Mouse (Mus musculus) neural tube, embryonic 13.5 days (tissue): Measurements from ENCODE around the gene Borcs8. TPM values are rescaled to one million over a fixed set of nuclear protein-coding genes. Genes with fewer than 3 reads are reported as not detected.

ENCODE experiments used
- ATAC-seq: fragments of 200-750 bp; cut with Nextera tagmentation; 2 replicates; pipeline ENCODE4 v1.8.0; 2017; ENCODE audit warnings: low read depth, mild to moderate bottlenecking, moderate TSS enrichment, moderate library complexity
- H3K27ac ChIP-seq: fragments of 300-500 bp; sonication (generic); replicated peaks from 2 replicates; pipeline ENCODE4 v1.5.1; 2015; ENCODE audit warnings: moderate library complexity, mild to moderate bottlenecking, inconsistent platforms
- H3K27me3 ChIP-seq: fragments of 300-500 bp; sonication (generic); 2 replicates; pipeline ENCODE4 v1.6.1; 2015; ENCODE audit warnings: mild to moderate bottlenecking, inconsistent platforms
- H3K36me3 ChIP-seq: fragments of 300-500 bp; sonication (generic); 2 replicates; pipeline ENCODE4 v1.6.1; 2015; ENCODE audit warnings: mild to moderate bottlenecking, inconsistent platforms
- H3K4me1 ChIP-seq: fragments of 300-500 bp; sonication (generic); replicated peaks from 2 replicates; pipeline ENCODE4 v1.6.1; 2015; ENCODE audit warnings: inconsistent platforms
- H3K4me2 ChIP-seq: fragments of 300-500 bp; sonication (generic); 2 replicates; pipeline ENCODE4 v1.6.1; 2015; ENCODE audit warnings: inconsistent platforms, mild to moderate bottlenecking, moderate library complexity
- H3K4me3 ChIP-seq: fragments of 300-500 bp; sonication (generic); 2 replicates; pipeline ENCODE4 v1.5.1; 2015; ENCODE audit warnings: mild to moderate bottlenecking, inconsistent platforms
- H3K9ac ChIP-seq: fragments of 300-500 bp; sonication (generic); 2 replicates; pipeline ENCODE4 v1.6.1; 2015; ENCODE audit warnings: moderate library complexity, mild to moderate bottlenecking, inconsistent platforms
- H3K9me3 ChIP-seq: fragments of 300-500 bp; sonication (generic); 2 replicates; pipeline ENCODE4 v1.6.1; 2016; ENCODE audit warnings: inconsistent platforms
- WGBS: fragments of 180-500 bp; shearing (Covaris S2); methylation state at CpG from one replicate; pipeline ENCODE4 v1.1.7; 2015; 5-methylcytosine and 5-hydroxymethylcytosine counted together
- microRNA-seq: library from miRNA; unstranded; fragments of <30 nt; microRNA quantifications from one replicate; pipeline ENCODE4, GENCODE M21; 2016
- polyA plus RNA-seq: library from polyadenylated mRNA; unstranded; fragments of >200 nt; fragmentation: Nextera tagmentation; extraction: Ambion mirVana; gene quantifications from 2 replicates; pipeline ENCODE4 v1.2.1, GENCODE M21; 2015

The Borcs8 gene
- polyA plus RNA-seq, 1 experiment from 2014 or later: 56.0 TPM

DNA sequence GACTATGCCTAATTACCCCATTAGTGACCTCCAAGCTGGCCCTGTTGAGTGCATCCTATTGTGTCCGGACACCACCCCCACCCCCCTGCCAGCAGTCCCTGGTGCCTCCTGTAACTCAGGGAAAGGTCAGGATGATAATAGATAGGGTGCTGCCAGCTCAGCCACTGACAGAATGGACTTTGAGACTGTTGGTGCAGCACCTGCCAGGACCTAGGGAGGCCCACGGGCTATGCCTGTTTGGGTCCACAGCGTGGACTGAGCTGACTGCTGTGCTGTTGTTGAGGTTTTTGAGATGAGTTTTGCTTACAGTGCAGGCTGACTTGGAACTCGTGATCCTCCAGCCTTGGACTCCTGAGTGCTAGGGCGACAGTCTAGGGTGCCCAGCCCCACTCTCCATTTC lies 53.9 kb downstream of the Borcs8 start:
- Histone ChIP-seq H3K4me2 (no peak overlapping the region), H3K27ac (no peak overlapping the region), H3K9me3 (no peaks in the 10 kb centered on the region)

GRCm38 (mm10) chr8:70194191-70194590 lies 54.9 kb downstream of the Borcs8 start:
- H3K9me3 ChIP-seq: no peaks in the 10 kb centered on the region
- WGBS: 76% methylated on average over 3 of the region's 3 CpGs
- no peaks in the 10 kb centered on the region for H3K27me3 ChIP-seq
- ATAC-seq: no peak
- peaks cover 2% of the 10 kb centered on the region; the same call in 1 of the 2 replicates for H3K36me3 ChIP-seq
- no peak overlapping the region for H3K4me3 ChIP-seq
- H3K9ac ChIP-seq: no peak overlapping the region
- H3K4me2 ChIP-seq: no peak overlapping the region
- peaks cover 9% of the 10 kb centered on the region for H3K4me1 ChIP-seq
- no peak overlapping the region for H3K27ac ChIP-seq

More for the DNA sequence above, 53.9 kb downstream of the Borcs8 start:
- Histone ChIP-seq H3K4me3 (no peak overlapping the region), H3K9ac (no peak overlapping the region), H3K27me3 (no peaks in the 10 kb centered on the region), H3K4me1 (peaks cover 9% of the 10 kb centered on the region), H3K36me3 (peaks cover 5% of the 10 kb centered on the region; the same call in 1 of the 2 replicates)
- 50% methylated on average over 5 of the region's 5 CpGs for WGBS
- no peak for ATAC-seq

DNA sequence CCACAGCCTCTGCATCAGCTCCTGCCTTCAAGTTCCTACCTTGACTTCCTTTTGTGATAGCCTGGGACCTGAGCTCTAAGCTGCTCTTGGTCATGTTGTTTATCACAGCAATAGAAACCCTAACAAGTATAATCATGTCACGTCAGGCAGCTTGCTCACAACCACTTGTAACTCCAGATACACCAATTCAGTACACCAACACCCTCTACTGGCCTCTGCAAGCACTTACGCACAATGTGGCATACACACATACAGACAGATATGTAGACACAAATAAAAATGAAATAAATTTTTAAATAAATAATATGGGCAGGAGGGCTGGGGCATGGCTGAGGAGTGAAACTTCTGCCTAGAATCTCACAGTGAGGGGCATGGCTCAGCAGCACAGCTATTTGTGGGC lies 56.5 kb downstream of the Borcs8 start:
- WGBS: 86% methylated on average over 2 of the region's 2 CpGs
- no peak overlapping the region for H3K9ac ChIP-seq
- H3K27ac ChIP-seq: no peak overlapping the region
- H3K4me1 ChIP-seq: peaks cover 12% of the 10 kb centered on the region
- H3K4me2 ChIP-seq: no peak overlapping the region
- H3K4me3 ChIP-seq: no peak overlapping the region
- no peak for ATAC-seq
- no peaks in the 10 kb centered on the region for H3K9me3 ChIP-seq
- H3K27me3 ChIP-seq: no peaks in the 10 kb centered on the region
- H3K36me3 ChIP-seq: 0 out of 2 replicates have a peak, but pooled peaks cover 2% of the 10 kb centered on the region

Small RNA genes within 50 kb of the gene (microRNA-seq; reads per million reads assigned to microRNA genes)
- 1.3 reads per million for gene Mir7066

Other genes starting within 250 kb of the Borcs8 start
- 3.4 TPM in 2 replicates for gene Tssk6, start 237.3 kb upstream of the Borcs8 start, polyA plus RNA-seq
- gene Ndufa13, start 236.9 kb upstream of the Borcs8 start, polyA plus RNA-seq: 169 and 186 TPM in 2 replicates
- 10.0 and 12.1 TPM in 2 replicates for gene Yjefn3, start 236.8 kb upstream of the Borcs8 start, polyA plus RNA-seq
- gene Gatad2a, start 143.1 kb upstream of the Borcs8 start, polyA plus RNA-seq: 30.6 and 31.8 TPM in 2 replicates
- gene Mau2, start 96.8 kb upstream of the Borcs8 start, polyA plus RNA-seq: 68.1 and 68.7 TPM in 2 replicates
- gene Sugp1, start 96.7 kb upstream of the Borcs8 start, polyA plus RNA-seq: 57.7 and 59.2 TPM in 2 replicates
- 1.3 and 1.7 TPM in 2 replicates for gene Tm6sf2, start 66.6 kb upstream of the Borcs8 start, polyA plus RNA-seq
- 0.35 and 0.51 TPM in 2 replicates for gene Hapln4, start 56.0 kb upstream of the Borcs8 start, polyA plus RNA-seq
- 131 and 136 TPM in 2 replicates for gene Ncan, start 18.6 kb upstream of the Borcs8 start, polyA plus RNA-seq
- gene Nr2c2ap, start 8.2 kb upstream of the Borcs8 start, polyA plus RNA-seq: 34.8 and 40.6 TPM in 2 replicates
- 11.9 and 12.6 TPM in 2 replicates for gene Rfxank, start 345 bp upstream of the Borcs8 start, polyA plus RNA-seq
- 0.52 and 0.53 TPM in 2 replicates for gene Mef2b, start 212 bp downstream of the Borcs8 start, polyA plus RNA-seq
- gene Tmem161a, start 32.9 kb downstream of the Borcs8 start, polyA plus RNA-seq: 46.6 and 47.4 TPM in 2 replicates
- 5.5 and 6.4 TPM in 2 replicates for gene Slc25a42, start 72.8 kb downstream of the Borcs8 start, polyA plus RNA-seq
- 64.8 and 72.5 TPM in 2 replicates for gene Sugp2, start 94.7 kb downstream of the Borcs8 start, polyA plus RNA-seq
- 81.9 and 85.7 TPM in 2 replicates for gene Armc6, start 95.0 kb downstream of the Borcs8 start, polyA plus RNA-seq
- gene Homer3, start 143.3 kb downstream of the Borcs8 start, polyA plus RNA-seq: 49.6 and 52.1 TPM in 2 replicates
- gene Ddx49, start 163.0 kb downstream of the Borcs8 start, polyA plus RNA-seq: 41.9 and 51.9 TPM in 2 replicates
- 271 and 278 TPM in 2 replicates for gene Cope, start 163.0 kb downstream of the Borcs8 start, polyA plus RNA-seq
- 23.3 and 26.2 TPM in 2 replicates for gene Cers1, start 176.3 kb downstream of the Borcs8 start, polyA plus RNA-seq
- gene Gdf1, start 190.3 kb downstream of the Borcs8 start, polyA plus RNA-seq: 2.4 and 3.3 TPM in 2 replicates
- gene Upf1, start 213.8 kb downstream of the Borcs8 start, polyA plus RNA-seq: 16.3 and 17.3 TPM in 2 replicates
- 0.55 and 1.8 TPM in 2 replicates for gene Comp, start 234.1 kb downstream of the Borcs8 start, polyA plus RNA-seq